Mouse (Mus musculus) ES-Bruce4 (cell line): ENCODE measurements around the gene Hps4.

Experiments used
- CTCF ChIP-seq: IDR thresholded peaks from one replicate; pipeline ENCODE4 v1.8.1; 2011; ENCODE audit warnings: low read depth, low read length
- EP300 ChIP-seq: IDR thresholded peaks from 2 replicates; pipeline ENCODE4 v1.6.1; 2011; ENCODE audit warnings: low read depth, low read length; ENCODE audit not compliant: insufficient read depth

- no peak for TF ChIP-seq CTCF
- no peak for TF ChIP-seq EP300
Observed at GRCm38 (mm10) chr5:112426635-112427034, 83.8 kb downstream of the Hps4 start.
